Comparison of ENCODE assay signal across 8 mouse cellular contexts in the genomic region with DNA sequence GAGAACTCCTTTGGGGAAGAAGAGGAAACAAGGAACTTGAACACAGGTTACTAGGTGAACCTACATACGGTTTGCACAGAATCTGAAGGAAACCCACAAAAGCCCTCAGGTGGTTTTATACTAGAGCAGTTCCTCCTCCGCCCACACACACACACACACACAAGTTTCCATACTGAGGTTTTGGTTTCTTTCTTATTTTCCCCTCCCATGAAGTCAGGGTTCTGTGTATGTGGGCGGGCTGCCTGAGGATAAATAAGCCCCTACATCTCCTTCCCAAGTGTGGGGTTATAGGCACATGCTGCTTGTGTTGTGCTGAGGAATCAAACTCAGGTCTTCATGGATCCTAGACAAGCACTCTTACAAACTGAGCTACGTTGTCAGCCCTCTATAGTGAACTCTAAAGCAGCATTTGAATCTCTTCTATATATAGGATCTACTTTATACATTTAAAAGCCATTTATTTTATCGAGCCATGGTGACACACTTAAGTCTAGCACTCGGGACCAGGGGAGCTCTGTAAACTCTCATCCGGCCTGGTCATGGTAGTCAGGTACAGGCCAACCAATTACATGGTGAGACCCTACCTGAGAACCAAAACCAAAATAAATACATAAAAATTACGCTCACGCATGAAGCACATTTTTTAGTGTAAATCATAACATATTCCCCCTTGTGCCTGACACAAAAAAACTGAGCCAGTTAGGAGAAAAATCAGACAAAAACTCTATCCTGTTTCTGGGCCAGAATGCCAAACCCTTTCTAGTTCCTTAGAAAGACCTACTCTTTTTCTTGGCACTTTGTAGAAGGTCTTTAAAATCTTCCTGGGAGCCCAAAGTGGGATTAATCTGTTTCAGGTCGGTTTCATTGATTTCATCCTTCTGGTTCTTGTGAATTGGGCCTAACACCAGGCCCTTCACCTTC. TPM values are rescaled to one million over a fixed set of nuclear protein-coding genes. Genes with fewer than 3 reads are reported as not detected.
A peak's percentile ranks its signal among the peaks of the same experiment; 100 is the strongest.
DNase-seq lines count a peak whose midpoint lies in the region; ATAC-seq lines count a peak whose summit lies in the region.

No protein-coding gene starts in this region.

- H3K27ac ChIP-seq in neural tube, embryonic 11.5 days (ENCODE audit: low read depth, low read length): peak overlapping the region; percentile 88
- H3K27ac ChIP-seq in embryonic facial prominence, embryonic 15.5 days (replicated peaks): peak overlapping the region; percentile 93
- peak overlapping the region; percentile 94 for H3K27ac ChIP-seq in limb, embryonic 12.5 days
- H3K27ac ChIP-seq in neural tube, embryonic 13.5 days (replicated peaks): peak overlapping the region; percentile 94

- H3K4me1 ChIP-seq in neural tube, embryonic 11.5 days (ENCODE audit: control insufficient read depth, insufficient read depth, low read length): peaks cover 15% of the 10 kb centered on the region
- peaks cover 42% of the 10 kb centered on the region for H3K4me1 ChIP-seq in embryonic facial prominence, embryonic 15.5 days
- peaks cover 21% of the 10 kb centered on the region for H3K4me1 ChIP-seq in limb, embryonic 12.5 days (replicated peaks)
- H3K4me1 ChIP-seq in neural tube, embryonic 13.5 days (replicated peaks): peaks cover 47% of the 10 kb centered on the region

- peak overlapping the region; percentile 94 for H3K9ac ChIP-seq in neural tube, embryonic 11.5 days (ENCODE audit: low read length)
- peak overlapping the region; percentile 84 for H3K9ac ChIP-seq in embryonic facial prominence, embryonic 15.5 days
- peak overlapping the region; percentile 85 for H3K9ac ChIP-seq in limb, embryonic 12.5 days (replicated peaks)
- H3K9ac ChIP-seq in neural tube, embryonic 13.5 days: peak overlapping the region; percentile 92

- no peak for DNase-seq in neural tube, embryonic 11.5 days (ENCODE audit: low spot score)
- no peak for DNase-seq in neural tube, embryonic 10.5 days (ENCODE audit: extremely low spot score, low spot score)
- no peak for DNase-seq in gastrocnemius, adult 8-10 months (ENCODE audit: low spot score in 2 of 2)
- DNase-seq in adrenal gland, postnatal 10 days: no peak
- DNase-seq in kidney, postnatal 4 days: no peak

- peak overlapping the region; percentile 91 for H3K4me3 ChIP-seq in neural tube, embryonic 11.5 days (ENCODE audit: low read depth, low read length)
- H3K4me3 ChIP-seq in embryonic facial prominence, embryonic 15.5 days (replicated peaks): peak overlapping the region; percentile 74
- peak overlapping the region; percentile 77 for H3K4me3 ChIP-seq in limb, embryonic 12.5 days (replicated peaks)
- peak overlapping the region; percentile 85 for H3K4me3 ChIP-seq in neural tube, embryonic 13.5 days

- no peak for ATAC-seq in neural tube, embryonic 11.5 days (ENCODE audit: insufficient read depth, low FRiP score, low TSS enrichment)
- no peak for ATAC-seq in embryonic facial prominence, embryonic 15.5 days (ENCODE audit: insufficient number of reproducible peaks, low FRiP score, low TSS enrichment, low read depth)
- ATAC-seq in limb, embryonic 12.5 days (ENCODE audit: insufficient number of reproducible peaks, insufficient read depth, low FRiP score, low TSS enrichment, low read depth): no peak
- ATAC-seq in neural tube, embryonic 13.5 days (ENCODE audit: low read depth): no peak

- WGBS in neural tube, embryonic 11.5 days: 63% methylated on average over 10 of the region's 10 CpGs
- 35% methylated on average over 10 of the region's 10 CpGs for WGBS in embryonic facial prominence, embryonic 15.5 days
- 63% methylated on average over 10 of the region's 10 CpGs for WGBS in limb, embryonic 12.5 days
- 68% methylated on average over 10 of the region's 10 CpGs for whole genome bisulfite sequencing in neural tube, embryonic 13.5 days

- H3K9me3 ChIP-seq in neural tube, embryonic 11.5 days (ENCODE audit: control insufficient read depth, low read length): no peaks in the 10 kb centered on the region
- no peaks in the 10 kb centered on the region for H3K9me3 ChIP-seq in embryonic facial prominence, embryonic 15.5 days (replicated peaks)
- H3K9me3 ChIP-seq in limb, embryonic 12.5 days: no peaks in the 10 kb centered on the region
- H3K9me3 ChIP-seq in neural tube, embryonic 13.5 days: no peaks in the 10 kb centered on the region

- H3K27me3 ChIP-seq in neural tube, embryonic 11.5 days (ENCODE audit: control insufficient read depth, insufficient read depth, low read length): no peaks in the 10 kb centered on the region
- H3K27me3 ChIP-seq in embryonic facial prominence, embryonic 15.5 days: no peaks in the 10 kb centered on the region
- no peaks in the 10 kb centered on the region for H3K27me3 ChIP-seq in limb, embryonic 12.5 days
- no peaks in the 10 kb centered on the region for H3K27me3 ChIP-seq in neural tube, embryonic 13.5 days

- peak overlapping the region; percentile 74 for H3K4me2 ChIP-seq in neural tube, embryonic 11.5 days (ENCODE audit: low read depth)
- H3K4me2 ChIP-seq in embryonic facial prominence, embryonic 15.5 days (replicated peaks): peak overlapping the region; percentile 69
- H3K4me2 ChIP-seq in limb, embryonic 12.5 days: peak overlapping the region; percentile 71
- peak overlapping the region; percentile 75 for H3K4me2 ChIP-seq in neural tube, embryonic 13.5 days

- peaks cover 20% of the 10 kb centered on the region for H3K36me3 ChIP-seq in neural tube, embryonic 11.5 days (ENCODE audit: control insufficient read depth, insufficient read depth, low read length)
- H3K36me3 ChIP-seq in embryonic facial prominence, embryonic 15.5 days: peaks cover 40% of the 10 kb centered on the region
- H3K36me3 ChIP-seq in limb, embryonic 12.5 days: peaks cover 49% of the 10 kb centered on the region
- H3K36me3 ChIP-seq in neural tube, embryonic 13.5 days: peaks cover 47% of the 10 kb centered on the region

RNA-seq across cellular contexts. Expression of a gene that starts 11.0 kb away (rescaled TPM):
- 132 and 135 TPM in 2 replicates for polyA plus RNA-seq in neural tube, embryonic 11.5 days (2014; fragmentation: Nextera tagmentation; extraction: Ambion mirVana)
- polyA plus RNA-seq in embryonic facial prominence, embryonic 15.5 days (2015; fragmentation: Nextera tagmentation; extraction: Ambion mirVana): 122 and 128 TPM in 2 replicates
- 114 and 115 TPM in 2 replicates for polyA plus RNA-seq in limb, embryonic 12.5 days (2016; fragmentation: Nextera tagmentation; extraction: Ambion mirVana)
- polyA plus RNA-seq in neural tube, embryonic 13.5 days (2015; fragmentation: Nextera tagmentation; extraction: Ambion mirVana): 149 and 155 TPM in 2 replicates
- 10 to 100 TPM; 29.7 to 37.0 (median 31.1) TPM for total RNA-seq in gastrocnemius, adult 8-10 months (2022)
- total RNA-seq in adrenal gland, postnatal 10 days (2021): 100 to 1,000 TPM in 1 of 2 experiments, 10 to 100 TPM in 1; 97.4 to 178 TPM

RNA-seq across cellular contexts. Expression of a gene that starts 23.4 kb away (rescaled TPM):
- polyA plus RNA-seq in neural tube, embryonic 11.5 days (2014; fragmentation: Nextera tagmentation; extraction: Ambion mirVana): 87.8 and 92.8 TPM in 2 replicates
- polyA plus RNA-seq in embryonic facial prominence, embryonic 15.5 days (2015; fragmentation: Nextera tagmentation; extraction: Ambion mirVana): 89.0 and 90.8 TPM in 2 replicates
- polyA plus RNA-seq in limb, embryonic 12.5 days (2016; fragmentation: Nextera tagmentation; extraction: Ambion mirVana): 92.4 and 96.6 TPM in 2 replicates
- polyA plus RNA-seq in neural tube, embryonic 13.5 days (2015; fragmentation: Nextera tagmentation; extraction: Ambion mirVana): 84.4 and 87.8 TPM in 2 replicates
- 10 to 100 TPM; 14.0 to 16.7 (median 14.9) TPM for total RNA-seq in gastrocnemius, adult 8-10 months (2022)
- total RNA-seq in adrenal gland, postnatal 10 days (2021): 10 to 100 TPM; 51.1 to 58.8 TPM

RNA-seq across cellular contexts. Expression of a gene that starts 28.3 kb away (rescaled TPM):
- 1.4 and 2.1 TPM in 2 replicates for polyA plus RNA-seq in neural tube, embryonic 11.5 days (2014; fragmentation: Nextera tagmentation; extraction: Ambion mirVana)
- polyA plus RNA-seq in embryonic facial prominence, embryonic 15.5 days (2015; fragmentation: Nextera tagmentation; extraction: Ambion mirVana): 0.70 and 1.2 TPM in 2 replicates
- 2.7 and 3.5 TPM in 2 replicates for polyA plus RNA-seq in limb, embryonic 12.5 days (2016; fragmentation: Nextera tagmentation; extraction: Ambion mirVana)
- polyA plus RNA-seq in neural tube, embryonic 13.5 days (2015; fragmentation: Nextera tagmentation; extraction: Ambion mirVana): 1.6 and 2.4 TPM in 2 replicates
- not detected for total RNA-seq in gastrocnemius, adult 8-10 months (2022)
- 1 to 10 TPM; 1.3 to 3.1 TPM for total RNA-seq in adrenal gland, postnatal 10 days (2021)

RNA-seq across cellular contexts. Expression of a gene that starts 29.0 kb away (rescaled TPM):
- 97.6 and 103 TPM in 2 replicates for polyA plus RNA-seq in neural tube, embryonic 11.5 days (2014; fragmentation: Nextera tagmentation; extraction: Ambion mirVana)
- polyA plus RNA-seq in embryonic facial prominence, embryonic 15.5 days (2015; fragmentation: Nextera tagmentation; extraction: Ambion mirVana): 168 and 175 TPM in 2 replicates
- polyA plus RNA-seq in limb, embryonic 12.5 days (2016; fragmentation: Nextera tagmentation; extraction: Ambion mirVana): 168 and 169 TPM in 2 replicates
- polyA plus RNA-seq in neural tube, embryonic 13.5 days (2015; fragmentation: Nextera tagmentation; extraction: Ambion mirVana): 124 and 127 TPM in 2 replicates
- 10 to 100 TPM; 12.3 to 19.8 (median 14.9) TPM for total RNA-seq in gastrocnemius, adult 8-10 months (2022)
- 10 to 100 TPM; 73.8 to 75.8 TPM for total RNA-seq in adrenal gland, postnatal 10 days (2021)

RNA-seq across cellular contexts. Expression of a gene that starts 44.7 kb away (rescaled TPM):
- polyA plus RNA-seq in neural tube, embryonic 11.5 days (2014; fragmentation: Nextera tagmentation; extraction: Ambion mirVana): 243 and 245 TPM in 2 replicates
- 175 and 192 TPM in 2 replicates for polyA plus RNA-seq in embryonic facial prominence, embryonic 15.5 days (2015; fragmentation: Nextera tagmentation; extraction: Ambion mirVana)
- 219 and 237 TPM in 2 replicates for polyA plus RNA-seq in limb, embryonic 12.5 days (2016; fragmentation: Nextera tagmentation; extraction: Ambion mirVana)
- polyA plus RNA-seq in neural tube, embryonic 13.5 days (2015; fragmentation: Nextera tagmentation; extraction: Ambion mirVana): 161 and 192 TPM in 2 replicates
- 10 to 100 TPM; 24.0 to 34.0 (median 27.7) TPM for total RNA-seq in gastrocnemius, adult 8-10 months (2022)
- 100 to 1,000 TPM in 1 of 2 experiments, 10 to 100 TPM in 1; 88.6 to 107 TPM for total RNA-seq in adrenal gland, postnatal 10 days (2021)
